Mouse (Mus musculus): Measurements from ENCODE around the gene Tyw1. TPM values are rescaled to one million over a fixed set of nuclear protein-coding genes. Genes with fewer than 3 reads are reported as not detected.

Tyw1 gene
- polyA plus RNA-seq, 1 experiment = 7.7 TPM

GRCm38 (mm10) chr5:130283079-130283732, 27.8 kb downstream of the Tyw1 start:
- H3K4me3 ChIP-seq (replicated peaks) = no peak overlapping the region
- peaks cover 5% of the 10 kb centered on the region for H3K9me3 ChIP-seq
- no peak for TF ChIP-seq FLI1 (IDR thresholded peaks at IDR 0.05; ENCODE audit: low read length)
- TF ChIP-seq GATA1 (IDR thresholded peaks at IDR 0.05; ENCODE audit: borderline replicate concordance, low read length) = no peak
- H3K27me3 ChIP-seq (replicated peaks) = no peaks in the 10 kb centered on the region
- peaks cover 7% of the 10 kb centered on the region for H3K4me1 ChIP-seq
- peaks cover 98% of the 10 kb centered on the region for H3K36me3 ChIP-seq (replicated peaks; ENCODE audit: low read length)

- Histone ChIP-seq H3K9me3 (peaks cover 13% of the 10 kb centered on the region), H3K4me3 (replicated peaks) (no peak overlapping the region), H3K27me3 (replicated peaks) (no peaks in the 10 kb centered on the region), H3K4me1 (no peaks in the 10 kb centered on the region), H3K36me3 (replicated peaks; ENCODE audit: low read length) (peaks cover 96% of the 10 kb centered on the region)
- TF ChIP-seq FLI1 (IDR thresholded peaks at IDR 0.05; ENCODE audit: low read length) (no peak), GATA1 (IDR thresholded peaks at IDR 0.05; ENCODE audit: borderline replicate concordance, low read length) (no peak)
Measured at GRCm38 (mm10) chr5:130288106-130288505, 32.7 kb downstream of the Tyw1 start.

- H3K4me1 ChIP-seq = no peaks in the 10 kb centered on the region; the same call in 1 of the 2 replicates
- no peak for TF ChIP-seq GATA1 (IDR thresholded peaks at IDR 0.05; ENCODE audit: borderline replicate concordance, low read length)
- no peak for TF ChIP-seq FLI1 (IDR thresholded peaks at IDR 0.05; ENCODE audit: low read length)
- peaks cover 8% of the 10 kb centered on the region; the same call in 1 of the 2 replicates for H3K9me3 ChIP-seq
- H3K36me3 ChIP-seq (replicated peaks; ENCODE audit: low read length) = peaks cover 97% of the 10 kb centered on the region
- no peaks in the 10 kb centered on the region for H3K27me3 ChIP-seq (replicated peaks)
- no peak overlapping the region for H3K4me3 ChIP-seq (replicated peaks)
Measured at GRCm38 (mm10) chr5:130290242-130290641, 34.8 kb downstream of the Tyw1 start.

GRCm38 (mm10) chr5:130290775-130291174, 35.4 kb downstream of the Tyw1 start:
- Histone ChIP-seq H3K36me3 (replicated peaks; ENCODE audit: low read length) (peaks cover 97% of the 10 kb centered on the region), H3K27me3 (replicated peaks) (no peaks in the 10 kb centered on the region), H3K9me3 (peaks cover 8% of the 10 kb centered on the region; the same call in 1 of the 2 replicates), H3K4me3 (replicated peaks) (no peak overlapping the region), H3K4me1 (no peaks in the 10 kb centered on the region; the same call in 1 of the 2 replicates)
- TF ChIP-seq FLI1 (IDR thresholded peaks at IDR 0.05; ENCODE audit: low read length) = no peak
- no peak for TF ChIP-seq GATA1 (IDR thresholded peaks at IDR 0.05; ENCODE audit: borderline replicate concordance, low read length)

GRCm38 (mm10) chr5:130292976-130293375, 37.6 kb downstream of the Tyw1 start:
- Histone ChIP-seq H3K4me3 (replicated peaks) (no peak overlapping the region), H3K27me3 (replicated peaks) (no peaks in the 10 kb centered on the region), H3K9me3 (peaks cover 8% of the 10 kb centered on the region; the same call in 1 of the 2 replicates), H3K36me3 (replicated peaks; ENCODE audit: low read length) (peaks cover 97% of the 10 kb centered on the region), H3K4me1 (no peaks in the 10 kb centered on the region; the same call in 1 of the 2 replicates)
- no peak for TF ChIP-seq GATA1 (IDR thresholded peaks at IDR 0.05; ENCODE audit: borderline replicate concordance, low read length)
- no peak for TF ChIP-seq FLI1 (IDR thresholded peaks at IDR 0.05; ENCODE audit: low read length)

GRCm38 (mm10) chr5:130293941-130294340, 38.5 kb downstream of the Tyw1 start:
- no peak overlapping the region for H3K4me3 ChIP-seq (replicated peaks)
- H3K36me3 ChIP-seq (replicated peaks; ENCODE audit: low read length) = peaks cover 96% of the 10 kb centered on the region
- H3K9me3 ChIP-seq = peaks cover 8% of the 10 kb centered on the region; the same call in 1 of the 2 replicates
- H3K4me1 ChIP-seq = no peaks in the 10 kb centered on the region; the same call in 1 of the 2 replicates
- H3K27me3 ChIP-seq (replicated peaks) = no peaks in the 10 kb centered on the region
- TF ChIP-seq GATA1 (IDR thresholded peaks at IDR 0.05; ENCODE audit: borderline replicate concordance, low read length) (no peak), FLI1 (IDR thresholded peaks at IDR 0.05; ENCODE audit: low read length) (no peak)

- peaks cover 96% of the 10 kb centered on the region for H3K36me3 ChIP-seq (replicated peaks; ENCODE audit: low read length)
- H3K4me3 ChIP-seq (replicated peaks) = no peak overlapping the region
- no peak for TF ChIP-seq FLI1 (IDR thresholded peaks at IDR 0.05; ENCODE audit: low read length)
- no peak for TF ChIP-seq GATA1 (IDR thresholded peaks at IDR 0.05; ENCODE audit: borderline replicate concordance, low read length)
- H3K4me1 ChIP-seq = no peaks in the 10 kb centered on the region; the same call in 1 of the 2 replicates
- no peaks in the 10 kb centered on the region for H3K27me3 ChIP-seq (replicated peaks)
- peaks cover 6% of the 10 kb centered on the region; the same call in 1 of the 2 replicates for H3K9me3 ChIP-seq
Measured at GRCm38 (mm10) chr5:130294598-130294997, 39.2 kb downstream of the Tyw1 start.

- Histone ChIP-seq H3K4me3 (replicated peaks) (no peak overlapping the region), H3K27me3 (replicated peaks) (no peaks in the 10 kb centered on the region), H3K4me1 (no peaks in the 10 kb centered on the region; the same call in 1 of the 2 replicates), H3K9me3 (no peaks in the 10 kb centered on the region), H3K36me3 (replicated peaks; ENCODE audit: low read length) (peaks cover 97% of the 10 kb centered on the region)
- TF ChIP-seq GATA1 (IDR thresholded peaks at IDR 0.05; ENCODE audit: borderline replicate concordance, low read length) = no peak
Measured at GRCm38 (mm10) chr5:130296071-130296470, 40.7 kb downstream of the Tyw1 start.

GRCm38 (mm10) chr5:130298831-130299460, 43.5 kb downstream of the Tyw1 start:
- Histone ChIP-seq H3K36me3 (replicated peaks; ENCODE audit: low read length) (peaks cover 96% of the 10 kb centered on the region), H3K4me3 (replicated peaks) (no peak overlapping the region), H3K4me1 (no peaks in the 10 kb centered on the region), H3K9me3 (no peaks in the 10 kb centered on the region), H3K27me3 (replicated peaks) (no peaks in the 10 kb centered on the region)
- TF ChIP-seq FLI1 (IDR thresholded peaks at IDR 0.05; ENCODE audit: low read length) = no peak
- no peak for TF ChIP-seq GATA1 (IDR thresholded peaks at IDR 0.05; ENCODE audit: borderline replicate concordance, low read length)

- Histone ChIP-seq H3K36me3 (replicated peaks; ENCODE audit: low read length) (peaks cover 96% of the 10 kb centered on the region), H3K4me1 (no peaks in the 10 kb centered on the region), H3K27me3 (replicated peaks) (no peaks in the 10 kb centered on the region), H3K4me3 (replicated peaks) (no peak overlapping the region), H3K9me3 (no peaks in the 10 kb centered on the region)
- TF ChIP-seq GATA1 (IDR thresholded peaks at IDR 0.05; ENCODE audit: borderline replicate concordance, low read length) (no peak), FLI1 (IDR thresholded peaks at IDR 0.05; ENCODE audit: low read length) (no peak)
Measured at GRCm38 (mm10) chr5:130299526-130299925, 44.1 kb downstream of the Tyw1 start.
